Mouse (Mus musculus) heart, embryonic 11.5 days (tissue): ENCODE results near the gene Prlr. TPM values are rescaled to one million over a fixed set of nuclear protein-coding genes. Genes with fewer than 3 reads are reported as not detected.

Experiments
- ATAC-seq: fragments of 200-750 bp; cut with Nextera tagmentation; replicated peaks from 2 replicates; pipeline ENCODE4 v1.8.0; 2017; ENCODE audit warnings: moderate library complexity; ENCODE audit not compliant: insufficient number of reproducible peaks, low FRiP score, low TSS enrichment
- H3K27ac ChIP-seq: fragments of 300-500 bp; sonication (generic); 2 replicates; pipeline ENCODE4 v1.5.1; 2014; ENCODE audit warnings: mild to moderate bottlenecking, low read depth, low read length
- H3K27me3 ChIP-seq: fragments of 300-500 bp; sonication (generic); 2 replicates; pipeline ENCODE4 v1.6.1; 2014; ENCODE audit warnings: mild to moderate bottlenecking, low read length, mixed read lengths; ENCODE audit not compliant: control insufficient read depth, insufficient read depth
- H3K36me3 ChIP-seq: fragments of 300-500 bp; sonication (generic); 2 replicates; pipeline ENCODE4 v1.6.1; 2014; ENCODE audit warnings: mild to moderate bottlenecking, low read length, moderate library complexity, mixed read lengths; ENCODE audit not compliant: control insufficient read depth, insufficient read depth
- H3K4me1 ChIP-seq: fragments of 300-500 bp; sonication (generic); 2 replicates; pipeline ENCODE4 v1.6.1; 2014; ENCODE audit warnings: low read length; ENCODE audit not compliant: control insufficient read depth, insufficient read depth
- H3K4me2 ChIP-seq: fragments of 300-500 bp; sonication (generic); 2 replicates; pipeline ENCODE4 v1.6.1; 2014; ENCODE audit warnings: mild to moderate bottlenecking, moderate library complexity
- H3K4me3 ChIP-seq: fragments of 300-500 bp; sonication (generic); 2 replicates; pipeline ENCODE4 v1.5.1; 2014; ENCODE audit warnings: low read depth, low read length
- H3K9ac ChIP-seq: fragments of 300-500 bp; sonication (generic); 2 replicates; pipeline ENCODE4 v1.6.1; 2014; ENCODE audit warnings: mild to moderate bottlenecking, low read depth, low read length, moderate library complexity
- H3K9me3 ChIP-seq: fragments of 300-500 bp; sonication (generic); replicated peaks from 2 replicates; pipeline ENCODE4 v1.6.1; 2016; ENCODE audit warnings: low read length; ENCODE audit not compliant: control insufficient read depth
- WGBS: fragments of 180-500 bp; shearing (Covaris S2); extraction: QIAGEN DNeasy Blood & Tissue Kit; methylation state at CpG from one replicate; pipeline ENCODE4 v1.1.7; 2014; ENCODE audit not compliant: insufficient replicate concordance; 5-methylcytosine and 5-hydroxymethylcytosine counted together
- polyA plus RNA-seq: library from polyadenylated mRNA; unstranded; fragments of >200 nt; fragmentation: Nextera tagmentation; extraction: Ambion mirVana; gene quantifications from 2 replicates; pipeline ENCODE4 v1.2.1, GENCODE M21; 2014

Gene Prlr
- polyA plus RNA-seq, 1 experiment from 2014 or later: 1.3 TPM

DNA sequence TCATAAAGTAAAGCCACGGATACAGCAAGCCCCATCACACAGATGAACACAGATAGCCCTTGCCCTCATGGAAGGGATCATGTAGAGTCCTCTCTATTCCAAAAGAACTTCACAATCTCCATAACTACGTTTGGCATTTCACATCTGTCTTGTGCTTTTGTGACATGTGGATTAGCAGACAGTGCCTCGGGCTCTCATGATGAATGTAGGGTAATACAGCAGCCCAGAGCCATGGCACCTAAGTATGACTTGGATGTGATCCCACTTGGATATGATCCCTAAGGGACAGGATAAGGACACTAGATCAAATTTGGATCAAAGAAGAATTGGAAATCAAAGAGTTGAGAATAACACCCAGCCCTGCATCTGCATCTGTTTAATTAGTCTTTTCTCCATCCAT lies 90.2 kb downstream of the Prlr start:
- H3K9ac ChIP-seq: no peak overlapping the region
- H3K27me3 ChIP-seq: no peaks in the 10 kb centered on the region
- H3K9me3 ChIP-seq: no peaks in the 10 kb centered on the region
- 57% methylated on average over 3 of the region's 3 CpGs for WGBS
- ATAC-seq: no peak
- no peaks in the 10 kb centered on the region for H3K4me1 ChIP-seq
- no peak overlapping the region for H3K4me2 ChIP-seq
- H3K4me3 ChIP-seq: no peak overlapping the region
- H3K36me3 ChIP-seq: no peaks in the 10 kb centered on the region
- no peak overlapping the region for H3K27ac ChIP-seq

DNA sequence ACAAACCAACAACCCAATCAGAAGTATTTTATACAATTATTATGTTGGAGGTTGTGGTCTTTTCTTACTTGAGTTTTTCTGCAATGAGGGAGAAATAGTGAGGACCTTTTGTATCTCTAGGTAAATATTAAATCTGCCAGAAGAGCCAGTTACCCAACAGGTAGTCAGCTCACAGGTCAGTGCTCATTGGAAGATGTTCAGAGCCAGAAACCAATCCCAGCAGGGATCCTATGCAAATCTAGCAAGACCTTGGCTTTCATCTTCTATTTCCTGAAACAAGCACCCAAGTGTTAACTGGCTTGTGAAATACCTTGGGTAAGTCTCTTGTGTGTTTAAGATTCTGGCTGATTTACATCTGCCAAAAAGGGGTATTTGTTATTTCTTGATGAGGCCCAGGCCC lies 99.3 kb downstream of the Prlr start:
- Histone ChIP-seq H3K27ac (no peak overlapping the region), H3K4me2 (no peak overlapping the region), H3K27me3 (no peaks in the 10 kb centered on the region), H3K36me3 (no peaks in the 10 kb centered on the region), H3K4me3 (no peak overlapping the region), H3K9me3 (no peaks in the 10 kb centered on the region), H3K9ac (no peak overlapping the region), H3K4me1 (no peaks in the 10 kb centered on the region)
- no peak for ATAC-seq

DNA sequence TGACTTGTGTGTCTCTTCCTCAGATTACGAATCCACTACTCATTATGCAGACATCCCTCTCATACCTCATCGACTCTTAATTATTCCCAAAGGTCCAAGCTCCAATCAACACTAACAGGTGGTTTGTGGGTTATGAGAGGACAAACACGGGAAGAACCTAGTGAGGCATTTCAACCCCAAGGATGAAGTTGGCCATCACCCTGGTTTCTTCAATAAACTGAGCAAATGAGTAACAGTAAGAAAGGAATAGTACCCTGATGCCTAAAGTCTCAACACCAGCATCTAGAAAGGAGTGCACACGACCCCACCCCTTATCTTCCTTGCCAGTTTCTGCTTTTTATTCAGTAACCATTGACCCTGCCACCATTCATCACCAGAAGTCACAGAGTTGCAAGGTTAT lies 100.4 kb downstream of the Prlr start:
- WGBS: 73% methylated on average over 4 of the region's 4 CpGs
- H3K9ac ChIP-seq: no peak overlapping the region

DNA sequence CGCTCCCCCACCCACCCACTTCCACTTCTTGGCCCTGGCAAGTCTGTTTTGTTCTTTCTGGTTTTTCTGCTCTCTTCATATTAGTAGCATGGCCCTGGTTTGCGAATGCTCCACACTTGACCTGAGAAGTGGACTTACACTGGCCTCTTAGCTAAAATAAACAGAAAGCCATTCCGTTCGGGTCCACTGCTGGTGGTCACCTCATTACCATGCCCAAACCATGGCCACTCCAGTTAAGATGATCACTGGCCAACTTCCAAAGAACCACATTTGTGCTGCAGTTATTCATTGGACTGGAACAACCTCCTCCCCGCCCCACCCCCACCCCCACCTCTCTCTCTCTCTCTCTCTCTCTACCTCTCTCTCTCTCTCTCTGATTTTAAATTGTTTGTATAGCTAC lies 104.5 kb downstream of the Prlr start:
- Histone ChIP-seq H3K9ac (no peak overlapping the region), H3K27ac (no peak overlapping the region), H3K36me3 (no peaks in the 10 kb centered on the region), H3K9me3 (no peaks in the 10 kb centered on the region), H3K4me3 (no peak overlapping the region), H3K27me3 (no peaks in the 10 kb centered on the region), H3K4me2 (no peak overlapping the region), H3K4me1 (no peaks in the 10 kb centered on the region)
- WGBS: 75% methylated on average over 5 of the region's 5 CpGs
- no peak for ATAC-seq

More for the DNA sequence above, 100.4 kb downstream of the Prlr start:
- Histone ChIP-seq H3K4me3 (no peak overlapping the region), H3K4me2 (no peak overlapping the region), H3K9me3 (no peaks in the 10 kb centered on the region), H3K36me3 (no peaks in the 10 kb centered on the region), H3K4me1 (no peaks in the 10 kb centered on the region), H3K27me3 (no peaks in the 10 kb centered on the region), H3K27ac (no peak overlapping the region)
- no peak for ATAC-seq

DNA sequence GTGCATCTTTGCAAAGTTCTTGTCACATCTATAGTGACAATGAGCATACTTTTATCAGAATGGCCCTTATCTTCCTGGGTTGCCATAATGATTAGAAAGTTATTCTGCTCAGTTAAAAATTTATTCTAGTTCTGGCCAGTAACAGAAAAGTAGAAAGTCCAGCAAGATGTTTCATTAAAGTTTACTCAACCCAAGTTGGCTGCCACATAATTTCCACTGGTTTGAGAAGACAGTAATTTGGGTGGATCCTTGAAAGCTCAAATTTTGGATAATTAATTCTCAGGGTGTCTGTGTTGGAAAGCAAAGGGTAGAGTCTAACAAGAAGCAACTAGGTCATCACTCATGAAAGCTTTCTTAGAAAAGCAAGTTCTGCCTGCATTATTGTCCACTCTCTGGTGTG lies 106.6 kb downstream of the Prlr start:
- Histone ChIP-seq H3K4me2 (no peak overlapping the region), H3K9ac (no peak overlapping the region), H3K27me3 (no peaks in the 10 kb centered on the region), H3K27ac (no peak overlapping the region), H3K4me3 (no peak overlapping the region), H3K9me3 (no peaks in the 10 kb centered on the region), H3K4me1 (no peaks in the 10 kb centered on the region), H3K36me3 (no peaks in the 10 kb centered on the region)
- ATAC-seq: no peak

DNA sequence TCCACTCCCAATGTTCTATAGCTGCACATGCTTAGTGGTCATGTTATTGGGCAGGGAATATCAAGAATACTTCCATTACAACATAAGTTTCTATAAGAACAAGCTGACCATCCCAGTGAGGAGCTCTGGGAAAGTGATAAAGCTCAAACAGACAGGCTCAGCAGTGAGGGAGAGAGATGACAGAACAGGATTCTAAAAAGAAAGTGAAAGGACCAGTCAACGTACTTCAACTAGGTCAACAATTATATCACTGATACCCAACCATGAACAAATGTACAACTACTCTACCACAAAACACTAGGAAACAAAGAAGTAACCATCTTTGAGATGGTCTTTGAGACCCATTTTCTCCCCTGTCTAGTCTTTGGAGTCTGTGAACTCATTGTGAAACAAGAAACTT lies 119.5 kb downstream of the Prlr start:
- H3K27me3 ChIP-seq: no peaks in the 10 kb centered on the region
- no peak overlapping the region for H3K4me3 ChIP-seq
- H3K36me3 ChIP-seq: no peaks in the 10 kb centered on the region
- H3K4me1 ChIP-seq: no peaks in the 10 kb centered on the region
- no peak overlapping the region for H3K27ac ChIP-seq
- no peaks in the 10 kb centered on the region for H3K9me3 ChIP-seq
- no peak overlapping the region for H3K9ac ChIP-seq
- no peak overlapping the region for H3K4me2 ChIP-seq
- no peak for ATAC-seq
- WGBS: 80% methylated on average over 1 of the region's 1 CpGs

DNA sequence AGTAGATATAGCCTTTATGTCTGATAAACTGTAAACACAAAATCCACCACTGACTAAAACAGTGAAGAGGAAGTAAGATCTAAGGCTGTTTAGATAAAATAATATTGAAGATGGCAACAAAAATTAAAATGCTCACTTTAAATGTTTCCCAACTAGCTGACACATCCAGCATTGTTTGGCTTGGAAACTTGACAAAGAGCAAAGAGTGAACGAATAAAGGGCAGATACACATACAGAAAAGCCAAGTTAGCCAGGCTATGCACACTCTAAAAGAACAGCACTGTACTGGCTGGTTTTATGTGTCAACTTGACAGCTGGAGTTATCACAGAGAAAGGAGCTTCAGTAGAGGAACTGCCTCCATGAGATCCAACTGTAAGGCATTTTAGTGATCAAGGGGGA lies 121.0 kb downstream of the Prlr start:
- no peak for ATAC-seq
- 67% methylated on average over 1 of the region's 1 CpGs for WGBS
- H3K9ac ChIP-seq: no peak overlapping the region

DNA sequence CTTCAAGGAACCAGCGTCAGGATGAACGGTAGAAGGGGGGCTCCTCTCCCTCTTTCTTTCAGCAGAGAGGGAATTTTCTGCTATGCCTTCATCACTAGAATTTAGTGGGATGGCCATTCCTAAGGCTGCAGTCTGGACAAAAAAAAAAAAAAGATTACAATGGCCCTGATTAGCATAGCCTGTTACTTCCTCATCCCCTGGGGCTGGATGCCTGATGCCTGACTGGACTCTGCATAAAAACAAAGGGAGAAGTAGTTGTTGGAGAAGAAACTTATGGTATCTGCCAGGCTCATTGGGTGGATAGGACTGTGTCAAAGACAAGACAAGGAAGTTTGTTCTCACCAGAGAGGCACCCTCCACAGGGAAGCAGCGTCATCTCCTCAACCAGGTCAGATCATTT lies 122.4 kb downstream of the Prlr start:
- Histone ChIP-seq H3K9me3 (no peaks in the 10 kb centered on the region), H3K36me3 (no peaks in the 10 kb centered on the region), H3K4me3 (no peak overlapping the region), H3K4me1 (no peaks in the 10 kb centered on the region), H3K27me3 (no peaks in the 10 kb centered on the region), H3K27ac (no peak overlapping the region), H3K4me2 (no peak overlapping the region), H3K9ac (no peak overlapping the region)
- WGBS: 73% methylated on average over 3 of the region's 3 CpGs
- no peak for ATAC-seq

More for the DNA sequence above, 121.0 kb downstream of the Prlr start:
- no peak overlapping the region for H3K4me2 ChIP-seq
- no peaks in the 10 kb centered on the region for H3K36me3 ChIP-seq
- no peak overlapping the region for H3K4me3 ChIP-seq
- no peaks in the 10 kb centered on the region for H3K4me1 ChIP-seq
- H3K9me3 ChIP-seq: no peaks in the 10 kb centered on the region
- no peak overlapping the region for H3K27ac ChIP-seq
- H3K27me3 ChIP-seq: no peaks in the 10 kb centered on the region

DNA sequence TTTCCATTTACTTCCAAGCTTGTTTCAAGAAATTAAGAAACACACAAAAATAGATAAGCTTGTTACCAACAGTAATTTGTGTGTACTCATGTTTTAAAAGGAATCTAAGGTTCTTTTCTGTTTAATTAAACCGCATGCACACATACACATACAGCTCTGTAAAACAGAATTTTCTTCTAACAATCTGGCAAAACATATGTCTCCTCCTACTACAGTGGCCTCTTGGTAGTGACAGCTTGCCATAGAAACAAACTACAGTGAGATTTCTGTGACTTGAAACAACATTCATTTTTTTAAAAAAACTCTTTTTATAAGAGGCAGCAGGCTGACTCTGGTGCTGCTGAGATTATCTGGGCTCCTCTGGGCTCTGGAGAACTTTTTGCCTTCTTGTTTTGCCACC lies 129.4 kb downstream of the Prlr start:
- Histone ChIP-seq H3K4me2 (no peak overlapping the region), H3K27ac (no peak overlapping the region), H3K9ac (no peak overlapping the region), H3K36me3 (no peaks in the 10 kb centered on the region), H3K4me3 (no peak overlapping the region), H3K4me1 (no peaks in the 10 kb centered on the region), H3K9me3 (no peaks in the 10 kb centered on the region), H3K27me3 (no peaks in the 10 kb centered on the region)
- WGBS: 80% methylated on average over 1 of the region's 1 CpGs
- no peak for ATAC-seq
